Mouse (Mus musculus) left cerebral cortex, adult 9 months (tissue): ENCODE results near the gene Dnaic2.

Experiments
- DNase-seq, 2 experiments: peaks; one replicate each; pipeline ENCODE4 v3.0.0; 2022; ENCODE audit warnings: low spot score in 2 of 2

Gene Dnaic2

GRCm38 (mm10) chr11:114726965-114727825 lies at the start of gene Dnaic2:
Gene Dnaic2, plus strand, starts transcription at chr11:114727408.
- peak; percentile 47 to 66 for DNase-seq

GRCm38 (mm10) chr11:114679582-114679981 lies 47.6 kb upstream of the Dnaic2 start:
- no peak for DNase-seq

DNA sequence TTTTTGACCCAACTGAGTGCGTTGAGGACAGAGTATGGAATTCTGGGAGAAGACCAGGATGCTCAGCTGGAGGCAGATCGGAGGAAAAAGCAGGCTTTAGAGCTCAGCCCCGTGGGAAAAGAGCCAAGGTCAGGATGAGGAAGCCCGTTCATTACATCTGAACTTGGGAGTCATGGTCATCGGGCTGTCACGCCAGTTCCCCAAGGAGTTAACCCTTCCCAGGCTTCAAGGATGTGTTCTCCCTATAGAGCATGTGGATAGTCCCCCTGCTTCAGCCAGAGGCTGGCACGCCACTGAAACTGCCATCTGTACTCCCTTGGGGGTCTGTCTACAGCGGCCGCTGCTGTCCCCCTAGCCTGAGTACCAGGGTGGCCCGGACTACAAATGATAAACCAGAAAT lies 46.9 kb upstream of the Dnaic2 start:
- DNase-seq: no peak

DNA sequence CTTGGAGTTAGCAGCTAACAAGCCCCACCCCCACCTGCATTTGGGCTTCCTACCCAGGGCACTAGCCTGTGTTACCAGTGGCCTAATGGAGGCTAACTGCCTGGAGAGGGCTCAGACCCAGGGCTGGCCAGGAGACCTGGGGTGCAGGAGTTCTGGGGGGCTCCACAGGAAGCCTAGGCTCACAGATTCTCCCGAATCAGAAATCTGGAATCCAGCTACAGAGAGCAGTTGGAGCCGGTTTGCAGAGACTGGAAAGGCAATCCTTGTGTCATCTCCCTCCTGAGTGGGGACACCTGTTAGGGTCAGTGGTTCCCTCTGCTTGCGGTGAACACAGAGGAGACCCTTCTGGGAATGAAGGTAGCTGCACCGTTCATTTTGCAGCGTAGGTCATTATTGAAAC lies 46.2 kb upstream of the Dnaic2 start:
- no peak for DNase-seq

DNA sequence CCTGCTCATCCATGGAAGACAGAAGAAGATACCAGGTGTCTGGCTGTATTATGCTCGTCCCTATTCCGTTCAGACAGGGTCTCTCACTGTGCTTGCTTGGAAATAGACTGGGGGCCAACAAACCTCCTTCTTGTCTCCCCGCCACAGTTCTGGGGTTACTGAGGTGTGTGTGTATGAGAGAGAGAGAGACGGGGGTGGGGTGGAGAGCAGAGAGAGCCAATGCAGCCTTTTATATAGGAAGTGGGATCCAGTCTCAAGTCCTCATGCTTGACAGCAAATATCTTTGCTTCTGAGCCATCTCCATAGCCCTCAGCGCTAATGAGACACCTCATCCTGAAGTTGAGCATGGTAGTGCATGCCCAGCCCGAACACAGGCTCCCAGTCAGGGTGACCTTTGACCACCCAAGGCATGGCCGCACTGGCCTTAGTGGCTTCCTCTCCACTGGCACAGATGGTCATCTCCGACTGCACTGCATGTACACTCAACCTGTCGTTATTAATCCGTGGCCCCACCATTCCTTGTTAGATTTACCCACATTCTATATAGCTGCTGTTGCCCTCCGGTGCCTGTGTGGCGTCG lies 44.8 kb upstream of the Dnaic2 start:
- no peak for DNase-seq

DNA sequence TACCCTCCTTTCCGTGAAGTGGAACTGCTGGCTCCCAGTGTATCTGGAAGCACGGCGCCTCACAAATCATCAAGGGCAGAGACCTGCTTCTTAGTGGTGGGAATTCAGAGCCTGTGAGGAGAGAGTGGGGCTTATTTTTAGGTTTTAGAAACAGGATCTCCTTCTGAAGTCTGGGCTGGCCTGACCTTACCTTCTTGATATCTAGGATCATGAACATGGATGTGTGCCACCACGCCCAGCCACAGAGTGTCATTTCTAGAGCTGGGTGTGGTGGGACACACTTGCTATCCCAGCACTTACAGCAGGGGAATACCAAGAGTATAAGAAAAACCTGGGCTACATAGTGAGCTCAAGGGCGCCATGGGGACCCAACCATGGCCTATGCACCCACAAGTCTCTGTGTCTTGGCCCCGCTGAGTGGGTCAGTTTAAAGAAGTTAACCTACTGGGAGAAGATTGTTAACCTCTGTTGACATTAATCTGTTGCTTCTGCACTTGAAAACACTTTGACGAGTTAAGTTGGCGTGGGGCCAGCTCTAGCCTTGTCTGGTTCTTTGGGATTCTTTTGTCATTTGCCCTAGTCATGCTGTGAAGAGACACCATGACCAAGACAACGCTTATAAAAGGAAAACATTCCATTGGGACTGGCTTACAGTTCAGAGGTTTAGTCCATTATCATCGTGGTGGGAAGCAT lies 44.0 kb upstream of the Dnaic2 start:
- DNase-seq: no peak

GRCm38 (mm10) chr11:114683722-114684621 lies 43.2 kb upstream of the Dnaic2 start:
- DNase-seq: no peak

GRCm38 (mm10) chr11:114684627-114685373 lies 42.4 kb upstream of the Dnaic2 start:
- DNase-seq: no peak

DNA sequence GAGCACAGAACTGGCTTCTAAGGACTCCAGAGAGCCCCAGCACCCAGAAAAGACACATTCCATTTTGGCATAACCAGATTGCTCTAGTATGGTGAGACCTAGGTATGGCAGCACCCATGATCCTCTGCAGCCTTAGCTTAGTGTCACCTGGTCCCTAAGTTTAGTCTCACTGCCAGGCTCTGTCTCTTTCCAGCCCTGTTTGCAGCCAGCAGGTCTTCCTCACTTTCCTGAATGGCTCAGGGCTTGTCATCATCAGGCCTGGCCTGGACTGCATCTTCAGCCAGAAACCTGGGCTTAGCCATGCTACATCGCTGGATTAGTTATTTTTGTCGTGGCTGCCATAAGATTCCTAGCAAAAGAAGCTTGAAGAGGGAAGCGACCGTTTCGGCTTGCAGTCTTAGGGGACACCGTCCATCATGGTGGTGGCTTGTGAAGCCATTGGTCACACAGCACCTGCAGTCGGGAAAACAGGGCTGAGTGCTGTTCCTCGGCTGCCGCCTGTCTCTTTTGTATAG lies 41.6 kb upstream of the Dnaic2 start:
- no peak for DNase-seq

- DNase-seq: no peak
Observed at GRCm38 (mm10) chr11:114686221-114686959, 40.8 kb upstream of the Dnaic2 start.

DNA sequence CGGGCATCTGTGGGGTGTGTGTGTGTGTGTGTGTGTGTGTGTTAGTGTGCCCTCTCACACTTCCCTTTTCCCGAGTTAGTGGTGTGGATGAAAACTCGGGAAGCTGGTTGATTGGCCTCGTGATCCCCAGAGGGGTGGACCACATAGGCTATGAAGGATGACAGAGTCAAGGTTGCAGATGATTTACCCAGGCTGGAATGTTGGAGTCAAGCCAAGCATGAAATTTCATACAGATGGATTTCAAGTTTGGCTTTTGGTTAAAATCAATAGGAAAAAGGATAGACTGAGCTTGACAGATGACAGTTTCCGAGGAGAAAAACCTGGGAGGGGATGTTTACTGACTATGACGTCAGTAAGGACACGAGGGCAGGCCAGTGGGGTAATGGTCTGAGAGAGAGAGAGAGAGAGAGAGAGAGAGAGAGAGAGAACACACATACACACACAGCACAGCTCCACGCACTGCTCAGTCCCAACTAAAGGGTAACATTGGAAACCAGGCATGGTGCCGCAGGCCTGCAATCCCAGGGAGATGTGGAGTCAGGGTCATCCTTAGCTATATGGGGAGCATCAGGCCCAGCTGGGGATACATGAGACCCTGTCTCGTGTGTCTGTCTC lies 39.5 kb upstream of the Dnaic2 start:
- no peak for DNase-seq

GRCm38 (mm10) chr11:114688729-114689128 lies 38.5 kb upstream of the Dnaic2 start:
- DNase-seq: no peak

DNA sequence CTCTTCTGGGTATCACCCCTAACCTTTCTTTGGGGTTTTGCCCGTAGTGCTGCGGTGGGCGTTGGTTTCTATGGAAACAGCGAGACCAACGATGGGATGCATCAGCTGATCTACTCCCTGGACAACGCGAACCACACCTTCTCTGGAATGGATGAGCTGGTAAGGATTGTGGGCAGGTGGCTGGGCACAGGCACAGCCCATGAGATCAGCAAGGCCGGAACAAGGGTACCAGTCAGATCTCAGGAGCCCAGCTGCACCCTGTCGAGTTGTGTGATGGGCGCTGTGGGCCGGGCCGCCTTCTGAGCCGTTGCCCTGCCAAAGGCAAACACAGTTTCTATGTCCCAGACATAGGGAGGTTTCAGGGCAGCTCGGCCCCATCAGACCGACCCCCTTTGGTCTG lies 37.0 kb upstream of the Dnaic2 start:
- DNase-seq: peak in 1 of 2 experiments; percentile 38

- no peak for DNase-seq
Observed at GRCm38 (mm10) chr11:114691454-114692182, 35.6 kb upstream of the Dnaic2 start.

DNA sequence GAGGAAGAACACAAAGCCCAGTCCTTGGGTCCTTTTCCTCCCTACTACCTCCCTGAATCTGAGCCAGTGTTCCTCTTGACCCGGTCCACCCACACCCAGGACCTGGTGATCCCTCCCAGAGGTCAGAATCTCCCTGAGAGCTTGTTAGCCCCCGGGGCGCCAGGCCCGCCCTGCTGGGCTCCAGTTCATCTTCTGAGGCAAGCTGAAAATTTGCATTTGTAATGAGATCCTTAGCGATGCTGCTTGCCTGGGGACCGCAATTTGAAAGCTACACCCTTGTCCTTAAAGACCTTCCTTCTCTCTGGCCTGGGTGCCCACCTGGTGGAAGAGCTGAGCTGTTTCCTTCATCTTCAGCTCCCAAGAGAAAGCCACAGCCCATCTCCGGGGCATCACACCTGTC lies 34.6 kb upstream of the Dnaic2 start:
- DNase-seq: no peak

DNA sequence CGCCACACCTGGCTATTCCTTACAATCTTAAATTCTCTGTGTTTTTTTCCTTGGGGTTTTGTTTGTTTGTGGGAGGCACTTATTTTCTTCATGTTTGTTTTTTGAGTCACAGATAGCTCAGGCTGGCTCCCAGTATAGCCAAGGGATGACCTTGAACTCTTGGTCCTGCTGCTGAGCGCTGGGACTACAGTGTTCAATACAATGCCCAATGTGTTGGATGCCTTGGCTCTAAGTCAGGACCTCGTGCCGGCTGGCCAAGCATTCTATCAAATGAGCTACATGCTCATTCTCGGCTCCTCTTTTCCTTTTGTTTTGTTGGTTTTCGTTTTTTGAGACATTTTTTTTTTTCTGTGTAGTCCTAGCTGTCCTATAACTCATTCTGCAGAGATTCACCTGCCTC lies 33.8 kb upstream of the Dnaic2 start:
- no peak for DNase-seq

DNA sequence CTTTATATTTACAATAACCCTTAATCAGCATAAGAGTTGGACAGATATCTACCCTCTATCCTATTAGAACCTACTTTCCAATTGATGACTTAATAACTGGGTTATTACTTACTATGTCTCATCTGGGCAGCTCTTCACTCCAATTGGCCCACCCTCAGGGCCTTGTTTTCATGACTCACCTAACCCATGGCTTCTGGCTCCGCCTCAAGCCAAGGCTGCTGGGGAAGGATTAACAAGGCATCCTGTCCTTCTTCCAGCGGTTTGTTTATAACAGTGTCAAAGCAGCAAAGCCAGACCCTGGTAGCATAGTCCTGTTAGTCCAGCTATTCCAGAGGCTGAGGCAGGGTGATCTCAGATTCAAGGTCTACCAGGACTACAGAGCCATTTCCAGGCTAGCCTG lies 32.8 kb upstream of the Dnaic2 start:
- DNase-seq: no peak

DNA sequence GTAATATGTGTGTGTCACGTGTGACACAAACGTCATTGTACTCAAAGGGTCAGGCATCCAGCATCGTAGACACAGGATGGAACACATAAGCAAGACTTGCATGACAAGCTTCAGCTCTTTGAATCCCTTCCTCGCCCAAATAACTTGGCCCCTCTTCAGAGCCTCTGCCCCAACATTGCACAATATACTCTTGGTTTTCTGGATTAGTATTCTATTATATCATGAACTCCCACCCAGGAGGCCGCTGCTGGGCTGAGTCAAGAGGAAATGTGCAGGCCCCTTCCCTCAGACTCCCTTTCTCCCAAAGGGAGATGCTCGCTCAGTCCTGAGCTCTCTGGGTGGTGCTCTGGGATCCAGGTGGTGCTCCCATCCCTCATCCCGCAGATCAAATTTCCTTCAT lies 28.7 kb upstream of the Dnaic2 start:
- DNase-seq: no peak

DNA sequence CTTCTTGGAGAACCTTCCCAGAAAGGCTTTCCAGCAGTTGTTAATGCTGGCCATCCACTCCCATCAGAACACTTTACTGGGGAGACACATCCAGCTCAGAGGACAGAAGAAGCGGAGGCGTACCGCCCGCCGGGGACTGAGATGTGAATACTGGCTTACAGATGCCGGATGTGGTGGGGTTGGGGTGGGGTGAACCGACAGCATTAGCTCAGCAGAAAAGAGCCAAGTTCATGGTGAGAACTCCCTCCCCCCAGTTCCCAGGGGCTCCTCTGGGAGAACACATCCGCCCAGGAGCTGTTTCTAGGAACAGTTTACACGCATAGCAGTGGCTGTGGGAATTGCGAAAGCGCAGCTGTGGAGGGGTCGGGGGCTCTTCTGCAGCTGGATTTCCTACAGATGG lies 27.7 kb upstream of the Dnaic2 start:
- peak in 1 of 2 experiments; percentile 31 for DNase-seq
